Mouse (Mus musculus): ENCODE data around the gene Upb1.
"Not testable (repeated sequence)": the region's sequence is repeated elsewhere in the genome, so short reads cannot be mapped to it uniquely, and the experiment has no call there.

GRCm38 (mm10) chr10:75411343-75412113 is 10.6 kb downstream of the Upb1 start:
- TF ChIP-seq CTCF (IDR thresholded peaks at IDR 0.05; ENCODE audit: control insufficient read depth, insufficient read depth, low read length); POLR2A (IDR thresholded peaks at IDR 0.05; ENCODE audit: borderline replicate concordance, control insufficient read depth, low read depth, low read length): not testable (repeated sequence)
